Mouse (Mus musculus): Measurements from ENCODE around the gene Glipr1l3. TPM values are rescaled to one million over a fixed set of nuclear protein-coding genes. Genes with fewer than 3 reads are reported as not detected.
"Not testable (repeated sequence)": the region's sequence is repeated elsewhere in the genome, so short reads cannot be mapped to it uniquely, and the experiment has no call there.

The Glipr1l3 gene
- polyA plus RNA-seq, 1 experiment from 2014 or later: not detected

- no peak overlapping the region for H3K9ac ChIP-seq
- no peaks in the 10 kb centered on the region for H3K4me1 ChIP-seq
- H3K9me3 ChIP-seq: no peaks in the 10 kb centered on the region
- H3K27me3 ChIP-seq: no peaks in the 10 kb centered on the region
- 92% methylated on average over 7 of the region's 7 CpGs for WGBS
- no peak overlapping the region for H3K4me2 ChIP-seq (replicated peaks)
- no peak overlapping the region for H3K27ac ChIP-seq
- H3K36me3 ChIP-seq: no peaks in the 10 kb centered on the region
- no peak overlapping the region for H3K4me3 ChIP-seq
- ATAC-seq (ENCODE audit: low FRiP score, low read depth): no peak
These were observed 49.7 kb downstream of the Glipr1l3 start for GRCm38 (mm10) chr10:112110401-112110800.

DNA sequence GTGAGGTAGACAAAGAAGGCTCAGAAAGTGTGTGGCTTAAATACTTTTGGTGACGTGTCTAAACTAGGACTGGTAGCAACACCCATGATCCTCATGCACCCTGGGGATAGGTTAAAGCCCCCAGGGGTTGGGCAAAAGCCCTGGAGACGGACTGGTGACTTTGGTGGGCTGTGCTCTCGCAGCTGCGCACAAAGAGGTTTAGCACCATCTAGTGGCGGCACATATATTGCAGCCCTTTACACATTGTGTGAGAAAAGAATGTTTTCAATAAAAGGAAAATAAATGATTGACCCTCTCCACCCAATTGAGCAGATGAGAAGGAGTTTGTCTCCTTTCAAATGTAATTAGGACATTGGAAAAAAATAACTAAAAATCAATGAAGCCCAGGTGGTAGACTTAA, 54.3 kb downstream of the Glipr1l3 start:
- H3K9me3 ChIP-seq: peaks cover 12% of the 10 kb centered on the region
- not testable (repeated sequence) for H3K27ac ChIP-seq; H3K4me1 ChIP-seq; H3K4me3 ChIP-seq; H3K27me3 ChIP-seq; H3K4me2 ChIP-seq (replicated peaks); ATAC-seq (ENCODE audit: low FRiP score, low read depth); H3K36me3 ChIP-seq; H3K9ac ChIP-seq
- WGBS: 4% methylated on average over 5 of the region's 5 CpGs

Other genes starting within 250 kb of the Glipr1l3 start
- 45.0 and 48.7 TPM in 2 replicates for gene Krr1, start 187.7 kb downstream of the Glipr1l3 start, polyA plus RNA-seq (2015; fragmentation: Nextera tagmentation; extraction: Ambion mirVana)
- gene Glipr1, start 157.7 kb downstream of the Glipr1l3 start, polyA plus RNA-seq (2015; fragmentation: Nextera tagmentation; extraction: Ambion mirVana): 1.3 and 2.7 TPM in 2 replicates
- gene Glipr1l1, start 100.1 kb downstream of the Glipr1l3 start, polyA plus RNA-seq (2015; fragmentation: Nextera tagmentation; extraction: Ambion mirVana): not detected in 2 replicates
- not detected in 2 replicates for gene Glipr1l2, start 77.0 kb downstream of the Glipr1l3 start, polyA plus RNA-seq (2015; fragmentation: Nextera tagmentation; extraction: Ambion mirVana)
- gene Caps2, start 3.3 kb upstream of the Glipr1l3 start, polyA plus RNA-seq (2015; fragmentation: Nextera tagmentation; extraction: Ambion mirVana): 0.57 and 1.0 TPM in 2 replicates
- 0.27 and 0.51 TPM in 2 replicates for gene Kcnc2, start 110.8 kb upstream of the Glipr1l3 start, polyA plus RNA-seq (2015; fragmentation: Nextera tagmentation; extraction: Ambion mirVana)

Data from limb, embryonic 13.5 days (tissue).